Mouse (Mus musculus) stomach, postnatal 0 days (tissue): ENCODE measurements around the gene Fgd4. TPM values are rescaled to one million over a fixed set of nuclear protein-coding genes. Genes with fewer than 3 reads are reported as not detected.

ENCODE experiments used
- ATAC-seq: fragments of 200-750 bp; cut with Nextera tagmentation; 2 replicates; pipeline ENCODE4 v1.8.0; 2017; ENCODE audit not compliant: low FRiP score, low TSS enrichment
- DNase-seq: peaks from one replicate; pipeline ENCODE4 v3.0.0-alpha.2; 2016; ENCODE audit warnings: low spot score
- H3K27ac ChIP-seq: fragments of 300-500 bp; sonication (generic); replicated peaks from 2 replicates; pipeline ENCODE4 v1.5.1; 2014; ENCODE audit warnings: mild to moderate bottlenecking, control low read depth
- H3K27me3 ChIP-seq: fragments of 300-500 bp; sonication (generic); 2 replicates; pipeline ENCODE4 v1.6.1; 2014; ENCODE audit warnings: low read length; ENCODE audit not compliant: control insufficient read depth, insufficient read depth
- H3K36me3 ChIP-seq: fragments of 300-500 bp; sonication (generic); 2 replicates; pipeline ENCODE4 v1.6.1; 2014; ENCODE audit warnings: low read length, mixed read lengths; ENCODE audit not compliant: control insufficient read depth, insufficient read depth
- H3K4me1 ChIP-seq: fragments of 300-500 bp; sonication (generic); replicated peaks from 2 replicates; pipeline ENCODE4 v1.6.1; 2014; ENCODE audit warnings: antibody characterized with exemption; ENCODE audit not compliant: control insufficient read depth, insufficient read depth
- H3K4me2 ChIP-seq: fragments of 300-500 bp; sonication (generic); replicated peaks from 2 replicates; pipeline ENCODE4 v1.6.1; 2014; ENCODE audit warnings: low read depth, mild to moderate bottlenecking, control low read depth, moderate library complexity
- H3K4me3 ChIP-seq: fragments of 300-500 bp; sonication (generic); 2 replicates; pipeline ENCODE4 v1.5.1; 2014; ENCODE audit warnings: low read depth, low read length, control low read depth
- H3K9ac ChIP-seq: fragments of 300-500 bp; sonication (generic); 2 replicates; pipeline ENCODE4 v1.6.1; 2014; ENCODE audit warnings: mild to moderate bottlenecking, low read length, control low read depth, mixed read lengths
- H3K9me3 ChIP-seq: fragments of 300-500 bp; sonication (generic); 2 replicates; pipeline ENCODE4 v1.6.1; 2016; ENCODE audit warnings: low read length; ENCODE audit not compliant: control insufficient read depth
- CTCF ChIP-seq: IDR thresholded peaks from 2 replicates; pipeline ENCODE4 v1.5.1; 2016; ENCODE audit warnings: antibody characterized with exemption, low read depth, mild to moderate bottlenecking, moderate library complexity
- EP300 ChIP-seq: optimal IDR thresholded peaks from 2 replicates; pipeline ENCODE3; 2016; ENCODE audit warnings: antibody characterized with exemption
- WGBS: fragments of 180-500 bp; shearing (Covaris S2); extraction: QIAGEN DNeasy Blood & Tissue Kit; methylation state at CpG from one replicate; pipeline ENCODE4 v1.1.7; 2014; 5-methylcytosine and 5-hydroxymethylcytosine counted together
- polyA plus RNA-seq: library from polyadenylated mRNA; unstranded; fragments of >200 nt; fragmentation: Nextera tagmentation; extraction: Ambion mirVana; gene quantifications from 2 replicates; pipeline ENCODE4 v1.2.1, GENCODE M21; 2015

Gene Fgd4
- polyA plus RNA-seq, 1 experiment from 2014 or later: 4.6 TPM

DNA sequence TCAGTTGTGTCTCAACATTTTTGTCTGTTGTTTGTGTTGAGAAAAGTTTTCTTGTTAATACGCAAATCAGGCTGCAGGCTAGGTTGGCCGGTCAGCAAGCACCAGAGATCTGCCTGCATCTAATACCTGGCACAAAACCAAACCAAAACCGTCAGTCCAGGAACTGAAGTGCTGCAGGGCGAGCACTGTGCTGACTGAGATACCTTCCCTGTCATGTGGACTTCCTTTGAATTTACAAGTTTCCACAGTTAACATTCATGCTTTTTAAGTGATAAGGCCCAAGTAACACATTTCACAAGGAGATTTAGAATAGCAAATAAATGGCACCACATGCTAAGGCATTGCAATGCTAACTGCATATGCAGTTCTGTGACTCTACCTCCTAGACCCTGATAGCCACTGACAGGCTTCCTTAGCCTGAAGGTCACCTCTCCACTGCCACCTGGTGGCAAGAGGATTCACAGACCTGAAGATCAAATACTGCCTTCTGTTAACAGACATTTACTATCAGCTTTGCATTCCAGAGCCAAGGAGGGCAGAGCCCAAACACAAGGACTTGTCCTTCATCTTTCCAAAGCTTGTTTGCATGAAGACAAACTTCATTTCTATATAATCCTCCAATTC lies 15.8 kb downstream of the Fgd4 start:
- peak; percentile 78; the same call in 1 of the 2 replicates for ATAC-seq
- peak; percentile 92 for TF ChIP-seq CTCF
- TF ChIP-seq EP300: no peak
- WGBS: 60% methylated on average over 4 of the region's 4 CpGs
- Histone ChIP-seq H3K4me3 (no peak overlapping the region), H3K4me2 (no peak overlapping the region), H3K27me3 (no peaks in the 10 kb centered on the region), H3K4me1 (no peaks in the 10 kb centered on the region), H3K27ac (no peak overlapping the region), H3K9ac (no peak overlapping the region), H3K36me3 (no peaks in the 10 kb centered on the region), H3K9me3 (no peaks in the 10 kb centered on the region)
- DNase-seq: peak; percentile 80

GRCm38 (mm10) chr16:16576556-16576955 lies 23.8 kb downstream of the Fgd4 start:
- no peak overlapping the region for H3K4me2 ChIP-seq
- ATAC-seq (no peak), DNase-seq (no peak)
- no peaks in the 10 kb centered on the region for H3K27me3 ChIP-seq
- no peaks in the 10 kb centered on the region for H3K36me3 ChIP-seq
- H3K4me1 ChIP-seq: no peaks in the 10 kb centered on the region
- no peak for TF ChIP-seq EP300
- TF ChIP-seq CTCF: no peak
- no peak overlapping the region for H3K4me3 ChIP-seq
- H3K9me3 ChIP-seq: no peaks in the 10 kb centered on the region
- no peak overlapping the region for H3K9ac ChIP-seq
- no peak overlapping the region for H3K27ac ChIP-seq

GRCm38 (mm10) chr16:16574508-16574907 lies 25.8 kb downstream of the Fgd4 start:
- Histone ChIP-seq H3K27me3 (no peaks in the 10 kb centered on the region), H3K4me1 (no peaks in the 10 kb centered on the region), H3K36me3 (no peaks in the 10 kb centered on the region), H3K9ac (no peak overlapping the region), H3K4me3 (no peak overlapping the region), H3K27ac (no peak overlapping the region), H3K4me2 (no peak overlapping the region), H3K9me3 (no peaks in the 10 kb centered on the region)
- TF ChIP-seq CTCF (no peak), EP300 (no peak)
- ATAC-seq (no peak), DNase-seq (no peak)

DNA sequence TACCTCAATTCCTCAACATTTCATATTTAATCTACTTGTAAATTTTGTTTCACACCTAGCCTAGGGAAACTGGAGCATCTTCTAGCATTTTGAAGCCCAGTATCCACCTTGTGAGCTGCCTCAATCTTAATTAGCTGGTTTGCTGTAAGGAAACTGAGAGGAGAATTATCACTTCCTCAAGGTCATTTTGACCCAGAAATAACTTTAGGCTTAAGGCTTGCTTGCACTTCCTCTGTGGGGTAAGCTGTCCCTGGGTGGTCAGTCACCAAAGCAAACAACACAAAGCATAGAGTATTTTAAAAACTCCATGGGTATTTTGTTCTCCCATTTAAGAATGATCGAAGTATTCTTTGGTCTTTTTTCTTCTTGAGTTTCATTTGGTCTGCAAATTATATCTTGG lies 27.2 kb downstream of the Fgd4 start:
- Histone ChIP-seq H3K36me3 (no peaks in the 10 kb centered on the region), H3K27me3 (no peaks in the 10 kb centered on the region), H3K27ac (no peak overlapping the region), H3K9ac (no peak overlapping the region), H3K4me3 (no peak overlapping the region), H3K4me1 (no peaks in the 10 kb centered on the region), H3K4me2 (no peak overlapping the region), H3K9me3 (no peaks in the 10 kb centered on the region)
- DNase-seq (no peak), ATAC-seq (no peak)
- TF ChIP-seq EP300 (no peak), CTCF (no peak)
- WGBS: 97% methylated on average over 1 of the region's 1 CpGs

DNA sequence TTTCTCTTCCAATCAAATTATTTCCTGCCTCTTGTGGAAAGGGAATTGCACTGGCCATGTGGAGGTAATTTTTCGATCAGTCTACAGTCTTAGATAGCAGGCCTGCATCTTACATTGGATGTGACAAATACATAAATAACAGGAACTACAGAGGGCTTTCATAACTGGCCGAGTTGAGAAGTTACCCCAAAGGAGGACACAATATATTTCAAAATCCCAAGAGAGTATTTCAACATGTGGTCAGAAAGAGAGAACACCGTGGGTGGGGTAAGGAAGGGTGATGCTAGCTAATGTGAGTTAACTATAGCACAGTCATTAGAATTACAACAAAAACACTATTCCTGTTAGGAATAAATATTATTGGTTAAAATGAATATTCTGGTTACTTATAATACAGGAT lies 29.0 kb downstream of the Fgd4 start:
- Histone ChIP-seq H3K4me3 (no peak overlapping the region), H3K4me2 (no peak overlapping the region), H3K4me1 (no peaks in the 10 kb centered on the region), H3K27me3 (no peaks in the 10 kb centered on the region), H3K27ac (no peak overlapping the region), H3K9me3 (no peaks in the 10 kb centered on the region), H3K9ac (no peak overlapping the region), H3K36me3 (no peaks in the 10 kb centered on the region)
- TF ChIP-seq EP300: no peak
- no peak for TF ChIP-seq CTCF
- ATAC-seq (no peak), DNase-seq (no peak)
- WGBS: 68% methylated on average over 3 of the region's 3 CpGs

DNA sequence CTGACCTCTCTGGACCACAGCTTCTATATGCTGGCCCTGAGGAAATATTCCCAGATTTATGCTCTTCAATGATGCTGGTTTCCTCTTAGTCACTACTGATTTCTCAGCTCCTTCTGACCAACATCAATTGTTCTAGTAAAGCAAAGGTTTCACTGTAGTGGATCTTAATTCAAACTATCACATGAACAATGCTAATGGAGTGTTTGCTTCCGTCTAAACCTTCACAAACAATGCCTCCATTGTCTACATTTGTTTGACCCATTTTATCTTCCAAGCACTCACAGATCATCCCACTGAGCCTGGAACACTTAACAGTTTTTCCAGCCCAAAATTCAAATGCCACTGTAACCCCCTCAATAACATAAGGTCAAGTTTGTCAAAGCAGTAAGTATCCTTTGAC lies 33.6 kb downstream of the Fgd4 start:
- 57% methylated on average over 1 of the region's 1 CpGs for WGBS
- Histone ChIP-seq H3K9ac (no peak overlapping the region), H3K4me1 (no peaks in the 10 kb centered on the region), H3K9me3 (no peaks in the 10 kb centered on the region), H3K4me3 (no peak overlapping the region), H3K4me2 (no peak overlapping the region), H3K36me3 (no peaks in the 10 kb centered on the region), H3K27ac (no peak overlapping the region), H3K27me3 (no peaks in the 10 kb centered on the region)
- TF ChIP-seq EP300 (no peak), CTCF (no peak)
- DNase-seq: no peak
- no peak for ATAC-seq
